Mouse (Mus musculus) cerebral cortex, adult 2 months (tissue): ENCODE results near the gene Sdha.

ENCODE experiments used
- WGBS: fragments of 180-500 bp; shearing (Covaris S2); methylation state at CpG from one replicate; pipeline ENCODE4 v1.1.7; 2018; 5-methylcytosine and 5-hydroxymethylcytosine counted together

Sdha gene

GRCm38 (mm10) chr13:74302050-74303037 is 47.7 kb downstream of the Sdha start:
- WGBS: 79% methylated on average over 10 of the region's 10 CpGs

- 74% methylated on average over 6 of the region's 6 CpGs for whole genome bisulfite sequencing
Measured at GRCm38 (mm10) chr13:74301607-74301984, 48.5 kb downstream of the Sdha start.

- 32% methylated on average over 4 of the region's 4 CpGs for WGBS
Measured at GRCm38 (mm10) chr13:74300925-74301606, 49.0 kb downstream of the Sdha start.

GRCm38 (mm10) chr13:74296376-74296775 is 53.7 kb downstream of the Sdha start:
- WGBS: 77% methylated on average over 7 of the region's 7 CpGs

- 4% methylated on average over 27 of the region's 27 CpGs for WGBS
Measured at GRCm38 (mm10) chr13:74292167-74292566, 57.9 kb downstream of the Sdha start, which contains the start of gene Ahrr. TSS of gene Ahrr (minus strand) at chr13:74292331.

- 86% methylated on average over 5 of the region's 5 CpGs for WGBS
Measured at GRCm38 (mm10) chr13:74289646-74290045, 60.4 kb downstream of the Sdha start.

GRCm38 (mm10) chr13:74282299-74282698 is 67.8 kb downstream of the Sdha start:
- WGBS: 88% methylated on average over 1 of the region's 2 CpGs

- WGBS: 67% methylated on average over 4 of the region's 4 CpGs
Measured at GRCm38 (mm10) chr13:74275726-74276125, 74.4 kb downstream of the Sdha start.
